Mouse (Mus musculus): Measurements from ENCODE around the gene Usp15. TPM values are rescaled to one million over a fixed set of nuclear protein-coding genes. Genes with fewer than 3 reads are reported as not detected.

Gene Usp15
- polyA plus RNA-seq, 1 experiment from 2014 or later: 101 TPM

DNA sequence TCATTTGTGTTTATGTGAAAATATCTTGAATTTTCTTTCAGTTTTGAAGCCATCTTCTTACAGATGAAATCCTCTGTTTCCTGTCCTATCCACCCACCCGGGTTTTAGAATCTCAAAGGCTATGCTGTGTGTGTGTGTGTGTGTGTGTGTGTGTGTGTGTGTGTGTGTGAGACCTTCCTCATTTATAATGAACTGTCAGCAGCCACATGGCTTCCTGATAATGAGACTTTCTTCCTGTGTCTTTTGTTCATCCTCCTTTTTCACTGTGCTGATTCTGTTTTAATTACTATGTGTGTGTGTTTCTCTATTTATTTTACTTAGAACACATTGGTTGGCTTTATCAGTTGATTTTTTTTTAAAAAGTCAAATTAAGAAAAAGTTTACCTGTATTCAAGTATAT lies 95.5 kb downstream of the Usp15 start:
- no peaks in the 10 kb centered on the region for H3K9me3 ChIP-seq (replicated peaks)
- H3K4me1 ChIP-seq (replicated peaks): no peaks in the 10 kb centered on the region; the same call in 1 of the 2 replicates
- H3K27me3 ChIP-seq: no peaks in the 10 kb centered on the region
- no peaks in the 10 kb centered on the region for H3K36me3 ChIP-seq
- no peak overlapping the region for H3K4me2 ChIP-seq
- ATAC-seq (ENCODE audit: low read depth): no peak
- no peak overlapping the region for H3K27ac ChIP-seq
- WGBS (ENCODE audit: insufficient replicate concordance): 13% methylated on average over 1 of the region's 1 CpGs
- no peak overlapping the region for H3K9ac ChIP-seq
- DNase-seq: no peak
- H3K4me3 ChIP-seq (replicated peaks): no peak overlapping the region

DNA sequence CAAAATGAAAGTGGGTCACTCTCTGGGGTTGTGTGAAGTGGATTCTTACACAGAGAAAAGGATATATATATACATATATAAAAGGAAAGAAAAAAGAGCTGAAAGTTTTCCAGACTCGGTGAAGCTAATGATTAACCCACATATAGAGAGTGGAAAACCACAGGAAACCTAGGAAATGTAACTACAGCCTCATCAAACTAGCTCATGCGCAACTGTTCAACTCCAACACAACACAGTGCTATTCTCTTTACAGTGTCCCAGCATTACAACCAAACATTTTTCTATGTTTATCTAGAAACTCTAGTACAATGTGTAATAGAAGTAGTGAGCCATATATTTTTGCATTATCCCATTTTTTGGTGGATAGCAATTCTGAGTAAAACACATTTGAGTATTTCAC lies 96.2 kb downstream of the Usp15 start:
- H3K36me3 ChIP-seq: no peaks in the 10 kb centered on the region
- ATAC-seq (ENCODE audit: low read depth): no peak
- H3K9ac ChIP-seq: no peak overlapping the region
- H3K4me1 ChIP-seq (replicated peaks): no peaks in the 10 kb centered on the region; the same call in 1 of the 2 replicates
- no peak for DNase-seq
- no peak overlapping the region for H3K4me2 ChIP-seq
- no peak overlapping the region for H3K4me3 ChIP-seq (replicated peaks)
- no peak overlapping the region for H3K27ac ChIP-seq
- H3K9me3 ChIP-seq (replicated peaks): no peaks in the 10 kb centered on the region
- 51% methylated on average over 2 of the region's 2 CpGs for WGBS (ENCODE audit: insufficient replicate concordance)
- H3K27me3 ChIP-seq: no peaks in the 10 kb centered on the region

GRCm38 (mm10) chr10:123094504-123094903 lies 102.3 kb downstream of the Usp15 start:
- H3K27ac ChIP-seq: no peak overlapping the region
- no peaks in the 10 kb centered on the region for H3K27me3 ChIP-seq
- no peak overlapping the region for H3K9ac ChIP-seq
- DNase-seq (no peak), ATAC-seq (ENCODE audit: low read depth) (no peak)
- H3K4me2 ChIP-seq: no peak overlapping the region
- 68% methylated on average over 7 of the region's 7 CpGs for WGBS (ENCODE audit: insufficient replicate concordance)
- H3K36me3 ChIP-seq: no peaks in the 10 kb centered on the region
- no peaks in the 10 kb centered on the region for H3K9me3 ChIP-seq (replicated peaks)
- no peak overlapping the region for H3K4me3 ChIP-seq (replicated peaks)
- no peaks in the 10 kb centered on the region for H3K4me1 ChIP-seq (replicated peaks)

GRCm38 (mm10) chr10:123092577-123092976 lies 104.2 kb downstream of the Usp15 start:
- H3K4me3 ChIP-seq (replicated peaks): no peak overlapping the region
- DNase-seq (no peak), ATAC-seq (ENCODE audit: low read depth) (no peak)
- no peak overlapping the region for H3K4me2 ChIP-seq
- no peak overlapping the region for H3K27ac ChIP-seq
- no peaks in the 10 kb centered on the region for H3K4me1 ChIP-seq (replicated peaks)
- no peaks in the 10 kb centered on the region for H3K9me3 ChIP-seq (replicated peaks)
- no peaks in the 10 kb centered on the region for H3K36me3 ChIP-seq
- no peaks in the 10 kb centered on the region for H3K27me3 ChIP-seq
- WGBS (ENCODE audit: insufficient replicate concordance): 38% methylated on average over 3 of the region's 3 CpGs
- no peak overlapping the region for H3K9ac ChIP-seq

DNA sequence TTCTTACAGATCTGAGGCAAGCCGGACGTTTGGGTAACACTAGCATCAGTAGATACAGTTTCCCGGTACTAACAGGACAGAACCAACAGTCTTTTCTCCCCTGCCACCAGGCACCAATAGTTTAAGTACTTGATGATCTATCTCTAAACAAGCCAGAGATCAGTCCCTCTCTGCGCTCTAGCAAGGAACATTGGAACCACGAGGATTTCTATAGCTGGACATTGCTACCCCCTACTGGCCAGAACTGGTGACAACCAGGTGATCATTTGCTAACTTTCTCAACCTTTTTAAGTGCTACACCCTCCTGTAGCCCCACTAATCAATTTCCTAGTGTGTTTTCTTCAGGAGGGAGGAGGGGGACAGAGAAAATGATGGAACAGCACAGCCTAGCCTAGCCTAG lies 105.1 kb downstream of the Usp15 start:
- Histone ChIP-seq H3K27ac (no peak overlapping the region), H3K4me1 (replicated peaks) (no peaks in the 10 kb centered on the region), H3K27me3 (no peaks in the 10 kb centered on the region), H3K9me3 (replicated peaks) (no peaks in the 10 kb centered on the region), H3K9ac (no peak overlapping the region), H3K4me3 (replicated peaks) (no peak overlapping the region), H3K36me3 (no peaks in the 10 kb centered on the region), H3K4me2 (no peak overlapping the region)
- WGBS (ENCODE audit: insufficient replicate concordance): 37% methylated on average over 5 of the region's 5 CpGs
- ATAC-seq (ENCODE audit: low read depth): peak; percentile 29; the same call in 1 of the 2 replicates
- DNase-seq: peak; percentile 27

- no peak overlapping the region for H3K27ac ChIP-seq
- H3K36me3 ChIP-seq: no peaks in the 10 kb centered on the region
- H3K9me3 ChIP-seq (replicated peaks): no peaks in the 10 kb centered on the region
- H3K4me3 ChIP-seq (replicated peaks): no peak overlapping the region
- no peaks in the 10 kb centered on the region for H3K4me1 ChIP-seq (replicated peaks)
- 68% methylated on average over 12 of the region's 12 CpGs for WGBS (ENCODE audit: insufficient replicate concordance)
- no peak overlapping the region for H3K9ac ChIP-seq
- no peak overlapping the region for H3K4me2 ChIP-seq
- no peak for DNase-seq
- ATAC-seq (ENCODE audit: low read depth): no peak
- no peaks in the 10 kb centered on the region for H3K27me3 ChIP-seq
These were observed 107.3 kb downstream of the Usp15 start for GRCm38 (mm10) chr10:123089425-123089930.

DNA sequence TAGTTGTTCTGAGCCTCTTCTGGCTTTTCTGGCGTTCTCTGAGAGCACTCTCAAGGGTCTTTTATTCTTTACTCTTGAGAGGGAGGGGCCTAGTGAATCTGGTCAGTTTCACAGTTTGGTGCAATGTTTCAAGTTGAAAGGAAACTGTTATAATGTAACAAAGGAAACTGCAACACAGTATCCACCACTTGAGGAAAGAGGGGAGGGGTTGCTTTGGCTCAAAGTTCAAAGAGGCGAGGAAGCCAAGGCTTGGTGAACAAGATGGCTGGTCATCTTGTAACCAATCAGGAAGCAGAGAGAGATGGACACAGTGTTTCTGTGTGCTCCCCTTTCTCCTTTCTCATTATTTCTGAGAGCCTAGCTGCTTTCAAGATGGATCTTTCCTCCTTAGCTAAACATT lies 109.9 kb downstream of the Usp15 start:
- H3K4me3 ChIP-seq (replicated peaks): no peak overlapping the region
- H3K36me3 ChIP-seq: no peaks in the 10 kb centered on the region
- DNase-seq: no peak
- no peaks in the 10 kb centered on the region for H3K9me3 ChIP-seq (replicated peaks)
- no peak overlapping the region for H3K4me2 ChIP-seq
- no peaks in the 10 kb centered on the region for H3K27me3 ChIP-seq
- WGBS (ENCODE audit: insufficient replicate concordance): 69% methylated on average over 2 of the region's 2 CpGs
- no peak overlapping the region for H3K27ac ChIP-seq
- no peak overlapping the region for H3K9ac ChIP-seq
- no peaks in the 10 kb centered on the region for H3K4me1 ChIP-seq (replicated peaks)
- ATAC-seq (ENCODE audit: low read depth): no peak

- H3K4me2 ChIP-seq: no peak overlapping the region
- H3K27ac ChIP-seq: no peak overlapping the region
- H3K27me3 ChIP-seq: no peaks in the 10 kb centered on the region
- no peaks in the 10 kb centered on the region for H3K9me3 ChIP-seq (replicated peaks)
- ATAC-seq (ENCODE audit: low read depth) (no peak), DNase-seq (no peak)
- H3K9ac ChIP-seq: no peak overlapping the region
- no peaks in the 10 kb centered on the region for H3K4me1 ChIP-seq (replicated peaks)
- H3K4me3 ChIP-seq (replicated peaks): no peak overlapping the region
- WGBS (ENCODE audit: insufficient replicate concordance): 34% methylated on average over 10 of the region's 10 CpGs
- H3K36me3 ChIP-seq: no peaks in the 10 kb centered on the region
These were observed 111.7 kb downstream of the Usp15 start for GRCm38 (mm10) chr10:123084900-123085641.

- WGBS (ENCODE audit: insufficient replicate concordance): 66% methylated on average over 9 of the region's 9 CpGs
- Histone ChIP-seq H3K4me3 (replicated peaks) (no peak overlapping the region), H3K9me3 (replicated peaks) (no peaks in the 10 kb centered on the region), H3K27ac (no peak overlapping the region), H3K36me3 (no peaks in the 10 kb centered on the region), H3K9ac (no peak overlapping the region), H3K4me1 (replicated peaks) (no peaks in the 10 kb centered on the region), H3K4me2 (no peak overlapping the region), H3K27me3 (no peaks in the 10 kb centered on the region)
- no peak for ATAC-seq (ENCODE audit: low read depth)
- no peak for DNase-seq
These were observed 112.5 kb downstream of the Usp15 start for GRCm38 (mm10) chr10:123084307-123084706.

- H3K9ac ChIP-seq: peak within 1 kb of the TSS; percentile 92
- under 1% methylated on average over 53 of the region's 58 CpGs for WGBS (ENCODE audit: insufficient replicate concordance)
- ATAC-seq (ENCODE audit: low read depth) (peak; percentile 99), DNase-seq (peak; percentile 94)
- H3K4me2 ChIP-seq: peak within 1 kb of the TSS; percentile 85
- H3K4me1 ChIP-seq (replicated peaks): peaks cover 33% of the 10 kb centered on the region
- H3K9me3 ChIP-seq (replicated peaks): no peaks in the 10 kb centered on the region
- H3K27me3 ChIP-seq: no peaks in the 10 kb centered on the region
- H3K27ac ChIP-seq: peak within 1 kb of the TSS; percentile 80
- H3K36me3 ChIP-seq: peaks cover 7% of the 10 kb centered on the region; the same call in 1 of the 2 replicates
- H3K4me3 ChIP-seq (replicated peaks): peak within 1 kb of the TSS; percentile 98
These were observed 120.4 kb downstream of the Usp15 start, which contains the start of gene Mon2 for GRCm38 (mm10) chr10:123076245-123077023. Gene Mon2 (minus strand): TSS chr10:123076505.

DNA sequence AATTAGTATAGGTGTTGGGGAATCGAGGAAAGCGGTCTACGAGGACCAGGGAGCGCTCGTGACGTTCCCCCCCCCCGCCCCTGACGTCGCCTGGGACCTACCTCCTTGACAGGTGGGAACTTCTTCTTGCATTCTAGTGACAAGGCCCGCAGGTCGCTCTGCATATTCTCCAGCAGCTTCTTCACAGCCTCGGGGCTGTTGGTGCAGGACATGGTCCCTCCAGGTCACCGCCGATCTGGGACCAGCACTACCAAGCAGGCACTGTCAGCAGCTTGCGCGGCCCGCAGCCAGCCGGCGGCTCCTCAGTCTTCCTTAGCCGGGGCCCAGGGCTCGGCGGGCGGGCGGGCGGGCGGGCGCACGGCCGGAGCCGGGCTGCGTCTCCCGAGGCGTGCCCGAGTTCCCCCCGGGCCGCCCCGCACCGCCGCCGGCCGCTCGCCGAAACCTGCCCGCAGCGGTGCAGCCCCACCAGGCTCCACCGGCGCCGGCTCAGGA lies 121.0 kb downstream of the Usp15 start:
- 0% methylated on average over 16 of the region's 48 CpGs for WGBS (ENCODE audit: insufficient replicate concordance)
- no peaks in the 10 kb centered on the region for H3K9me3 ChIP-seq (replicated peaks)
- peaks cover 36% of the 10 kb centered on the region for H3K4me1 ChIP-seq (replicated peaks)
- peak overlapping the region; percentile 92 for H3K9ac ChIP-seq
- H3K27me3 ChIP-seq: no peaks in the 10 kb centered on the region
- peaks cover 7% of the 10 kb centered on the region; the same call in 1 of the 2 replicates for H3K36me3 ChIP-seq
- ATAC-seq (ENCODE audit: low read depth): peak; percentile 78
- DNase-seq: no peak
- peak overlapping the region; percentile 80 for H3K27ac ChIP-seq
- H3K4me2 ChIP-seq: peak overlapping the region; percentile 84
- H3K4me3 ChIP-seq (replicated peaks): peak overlapping the region; percentile 98

All from liver, embryonic 13.5 days (tissue).